Mouse (Mus musculus) MEL (cell line): ENCODE results near the gene Pold4.

Experiments used
- CTCF ChIP-seq, 3 experiments: IDR thresholded peaks in 2 of 3; conservative IDR thresholded peaks in 1 of 3; 2 replicates each; pipeline ENCODE4 v1.5.1; 2011 to 2012; ENCODE audit warnings: low read length in 3 of 3, low read depth in 2 of 3, mild to moderate bottlenecking in 2 of 3, improper control_type of control experiment in 1 of 3, inconsistent platforms in 1 of 3, mixed read lengths in 1 of 3, moderate library complexity in 1 of 3; ENCODE audit not compliant: control insufficient read depth in 1 of 3, insufficient read depth in 1 of 3, poor library complexity in 1 of 3, severe bottlenecking in 1 of 3
- GATA1 ChIP-seq: IDR thresholded peaks from 2 replicates; pipeline ENCODE4 v1.6.1; 2011; ENCODE audit warnings: low read depth, low read length, improper control_type of control experiment
- HCFC1 ChIP-seq: IDR thresholded peaks from 2 replicates; pipeline ENCODE4 v1.6.1; 2012; ENCODE audit warnings: low read depth, mild to moderate bottlenecking, inconsistent platforms, low read length, improper control_type of control experiment, moderate library complexity
- KAT2A ChIP-seq: conservative IDR thresholded peaks from 2 replicates; pipeline ENCODE4 v1.6.1; 2012; ENCODE audit warnings: low read depth, low read length, improper control_type of control experiment, inconsistent platforms
- MAZ ChIP-seq: IDR thresholded peaks from 2 replicates; pipeline ENCODE4 v1.6.1; 2012; ENCODE audit warnings: low read depth, mild to moderate bottlenecking, inconsistent platforms, low read length, improper control_type of control experiment
- POLR2A ChIP-seq, 2 experiments: IDR thresholded peaks; 2 replicates each; pipeline ENCODE4 v1.6.1; 2011 to 2012; ENCODE audit warnings: low read length in 2 of 2, mild to moderate bottlenecking in 2 of 2, control low read depth in 1 of 2, improper control_type of control experiment in 1 of 2, low read depth in 1 of 2, moderate library complexity in 1 of 2; ENCODE audit not compliant: control insufficient read depth in 1 of 2, insufficient read depth in 1 of 2, poor library complexity in 1 of 2
- SIN3A ChIP-seq: IDR thresholded peaks from 2 replicates; pipeline ENCODE4 v1.6.1; 2012; ENCODE audit warnings: low read length, improper control_type of control experiment, inconsistent platforms
- TBP ChIP-seq: IDR thresholded peaks from 2 replicates; pipeline ENCODE4 v1.8.0; 2011; ENCODE audit warnings: low read depth, low read length, improper control_type of control experiment
- TCF12 ChIP-seq: IDR thresholded peaks from 2 replicates; pipeline ENCODE4 v1.6.1; 2014; ENCODE audit warnings: low read depth, mild to moderate bottlenecking, inconsistent platforms, low read length, improper control_type of control experiment, moderate library complexity
- USF1 ChIP-seq: IDR thresholded peaks from 2 replicates; pipeline ENCODE4 v1.6.1; 2014; ENCODE audit warnings: low read depth, mild to moderate bottlenecking, inconsistent platforms, low read length, improper control_type of control experiment, moderate library complexity
- ZC3H11A ChIP-seq: IDR thresholded peaks from 2 replicates; pipeline ENCODE4 v1.6.1; 2012; ENCODE audit warnings: low read depth, mild to moderate bottlenecking, inconsistent platforms, low read length, improper control_type of control experiment

DNA sequence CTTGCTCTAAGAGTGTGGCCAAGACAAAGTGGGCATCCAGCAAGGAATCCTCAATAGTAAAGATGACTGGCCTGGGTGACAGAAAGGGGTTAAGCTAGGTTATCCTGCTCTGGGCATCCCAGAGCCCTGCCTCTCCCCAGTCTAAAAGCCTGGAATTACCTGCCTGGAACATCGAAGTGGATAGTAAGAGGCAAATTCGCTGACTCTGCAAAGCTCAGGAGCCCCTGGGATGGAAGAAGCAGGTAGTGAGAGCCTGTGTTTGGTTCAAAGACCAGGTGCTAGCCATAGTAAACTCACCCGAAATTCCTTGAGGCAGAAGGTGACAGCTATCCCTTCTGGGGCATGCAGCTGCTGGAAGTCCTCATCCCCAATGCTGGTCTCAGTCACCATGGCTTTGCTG is 34.5 kb upstream of the Pold4 start:
- TF ChIP-seq POLR2A (IDR thresholded peaks at IDR 0.05; ENCODE audit: control insufficient read depth in 1 of 2, insufficient read depth in 1 of 2, low read depth in 1 of 2, low read length in 2 of 2, poor library complexity in 1 of 2) (no peak), MAZ (no peak), ZC3H11A (no peak), CTCF (IDR thresholded peaks at IDR 0.05 in 2 of 3, conservative IDR thresholded peaks at IDR 0.05 in 1 of 3; ENCODE audit: control insufficient read depth in 1 of 3, insufficient read depth in 1 of 3, low read depth in 2 of 3, low read length in 3 of 3, poor library complexity in 1 of 3, severe bottlenecking in 1 of 3) (no peak), TCF12 (no peak), HCFC1 (no peak), SIN3A (no peak), GATA1 (no peak), USF1 (no peak), KAT2A (no peak), TBP (no peak)
